Mouse (Mus musculus): ENCODE data around the gene Cyp8b1.

Cyp8b1 gene

GRCm38 (mm10) chr9:121916102-121916501 lies at the start of gene Cyp8b1:
Gene Cyp8b1 (minus strand): TSS chr9:121916305.
- DNase-seq (ENCODE audit: low spot score), result no peak

DNA sequence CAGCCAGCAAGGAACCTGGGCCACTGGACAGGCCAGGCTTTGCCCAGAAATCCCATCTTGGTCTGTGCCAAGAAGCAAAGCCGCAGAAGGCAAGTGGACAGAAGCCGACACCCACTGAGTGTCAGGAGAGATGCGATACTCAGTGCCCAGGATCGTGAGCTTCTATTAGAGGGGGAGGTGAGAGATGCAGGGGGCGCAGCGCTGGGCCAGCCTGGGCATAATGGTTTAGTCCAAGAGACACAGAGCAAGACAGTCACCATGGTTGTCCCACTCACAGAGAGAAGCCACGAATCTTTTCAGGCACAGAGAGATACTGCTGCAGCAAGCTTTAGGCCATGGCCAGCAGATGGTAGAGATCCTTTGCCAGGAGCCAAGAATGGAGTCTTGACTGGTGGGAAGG lies 48.8 kb upstream of the Cyp8b1 start:
- DNase-seq (ENCODE audit: low spot score), result no peak

DNA sequence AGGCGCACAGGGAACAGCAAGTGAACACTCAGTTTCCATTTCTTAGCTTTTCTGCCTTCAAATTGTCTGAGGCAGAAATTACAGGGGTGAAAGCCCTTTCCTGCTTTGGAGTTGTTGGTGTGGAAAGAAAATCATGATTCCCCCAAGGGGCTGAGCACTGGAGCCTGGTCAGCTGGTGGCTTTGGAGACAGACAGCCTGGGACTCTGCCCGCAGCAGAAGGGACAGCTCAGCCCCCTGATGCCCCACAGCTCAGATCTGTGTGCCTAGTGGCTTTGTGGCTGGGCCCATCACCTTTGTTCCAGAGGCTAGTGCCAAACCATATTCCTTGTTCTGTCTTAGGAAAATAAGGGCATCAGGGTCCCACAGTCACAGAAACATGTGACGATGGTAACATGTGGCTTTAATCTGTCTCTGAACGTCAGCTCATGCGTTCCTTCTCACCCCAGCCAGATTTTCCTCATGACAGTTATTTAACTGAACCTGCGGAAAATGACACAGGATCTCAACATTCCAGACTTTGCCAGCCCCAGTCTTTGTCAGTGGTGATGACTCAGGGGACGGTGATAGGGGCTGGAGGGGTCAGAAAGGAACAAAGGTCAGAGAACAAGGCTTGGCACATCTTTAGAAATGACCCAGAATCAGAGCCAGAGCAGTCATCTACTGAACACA lies 44.0 kb upstream of the Cyp8b1 start:
- DNase-seq (ENCODE audit: low spot score), result no peak

- DNase-seq (ENCODE audit: low spot score), result no peak
Measured at GRCm38 (mm10) chr9:121952596-121952995, 36.5 kb upstream of the Cyp8b1 start.

DNA sequence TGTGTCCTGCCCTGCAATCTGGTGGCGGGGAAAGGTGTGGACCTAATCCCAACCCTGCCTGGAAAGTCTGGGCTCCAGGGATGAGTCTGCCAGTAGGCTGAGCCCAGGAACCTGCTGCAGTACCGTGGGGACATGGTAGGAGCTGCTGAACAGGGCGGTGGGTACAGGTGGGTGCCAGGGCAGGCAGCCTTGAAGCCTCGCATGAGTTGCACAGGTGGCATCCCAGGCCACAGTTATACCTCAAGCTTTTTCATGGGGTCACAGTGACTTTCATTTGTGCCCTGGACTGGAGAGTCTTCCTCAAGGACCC lies 35.0 kb upstream of the Cyp8b1 start:
- DNase-seq (ENCODE audit: low spot score), result no peak

DNA sequence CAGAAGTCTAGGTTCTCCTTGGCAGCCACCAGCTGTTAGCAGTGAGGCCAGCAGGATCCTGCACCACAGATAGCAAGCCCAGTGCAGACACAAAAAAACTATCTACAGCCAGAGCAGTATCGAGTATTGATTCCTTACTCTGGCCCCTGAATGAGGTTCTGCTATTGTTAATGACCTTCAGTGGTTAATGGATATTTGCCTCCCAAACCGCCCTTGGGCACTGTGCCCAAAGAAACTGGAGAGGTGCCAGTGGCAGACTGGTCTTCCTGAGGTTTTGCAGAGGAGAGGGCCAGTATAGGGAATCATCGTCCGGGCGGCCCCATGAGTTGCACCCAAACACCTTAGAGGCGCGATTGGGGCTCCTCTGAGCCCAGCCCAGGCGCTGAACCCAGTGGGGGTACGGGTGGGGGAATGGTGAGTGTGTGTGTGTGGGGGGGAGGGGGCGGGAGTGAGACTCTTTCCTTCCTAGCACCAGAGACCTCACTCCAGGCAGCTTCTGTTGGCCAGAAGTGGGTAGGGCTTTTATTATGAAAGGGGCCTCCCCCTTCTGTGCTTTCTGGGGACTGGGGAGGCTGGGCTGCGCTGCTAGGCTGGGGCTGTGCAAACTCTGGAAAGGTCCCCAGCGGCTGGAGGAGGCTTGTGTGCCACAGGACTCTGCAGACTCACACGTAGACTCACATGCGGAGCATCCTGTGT lies 34.5 kb upstream of the Cyp8b1 start, which contains the start of gene Fam198a:
TSS of gene Fam198a (plus strand) at position 571 of the 696 bp plus-strand sequence.
- peak; percentile 74 for DNase-seq (ENCODE audit: low spot score)

DNA sequence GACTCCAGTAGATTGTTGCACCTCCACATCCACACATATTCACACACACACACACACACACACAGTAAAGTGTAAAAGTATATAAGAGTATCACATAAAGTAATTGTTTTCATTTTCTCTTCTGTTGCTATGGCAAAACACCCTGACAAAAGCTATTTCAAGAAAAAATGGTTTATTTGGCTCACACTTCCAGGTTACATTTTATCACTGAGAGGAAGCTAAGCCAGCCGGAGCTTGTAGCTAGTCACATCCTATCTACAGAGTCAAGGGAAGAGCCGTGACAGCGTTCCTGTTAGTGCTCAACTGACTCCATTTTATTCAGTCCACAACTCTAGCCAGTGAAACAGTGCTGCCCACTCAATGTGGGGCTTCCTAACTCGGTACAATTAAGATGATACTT lies 32.3 kb upstream of the Cyp8b1 start:
- no peak for DNase-seq (ENCODE audit: low spot score)

- no peak for DNase-seq (ENCODE audit: low spot score)
Measured at GRCm38 (mm10) chr9:121947784-121948183, 31.7 kb upstream of the Cyp8b1 start.

DNA sequence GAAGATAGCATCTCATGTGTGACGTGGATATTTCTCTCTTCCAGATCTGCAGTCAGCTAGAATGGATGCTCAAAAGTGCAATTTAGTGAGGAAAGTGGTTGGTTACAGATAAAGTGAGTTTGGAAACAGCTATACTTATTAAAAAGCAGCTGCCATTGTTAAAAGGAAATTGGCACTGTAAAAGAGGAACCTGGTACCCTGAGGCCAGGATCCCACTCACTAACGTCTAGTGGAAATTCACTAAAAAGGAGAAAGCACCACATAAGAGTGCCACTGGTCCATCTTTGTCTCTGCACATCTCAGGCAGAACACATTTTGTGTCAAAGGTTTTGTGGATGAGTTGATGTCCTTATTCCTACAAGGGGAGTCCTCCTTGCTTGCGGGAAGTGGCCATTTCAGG lies 27.5 kb upstream of the Cyp8b1 start:
- DNase-seq (ENCODE audit: low spot score), result no peak

DNA sequence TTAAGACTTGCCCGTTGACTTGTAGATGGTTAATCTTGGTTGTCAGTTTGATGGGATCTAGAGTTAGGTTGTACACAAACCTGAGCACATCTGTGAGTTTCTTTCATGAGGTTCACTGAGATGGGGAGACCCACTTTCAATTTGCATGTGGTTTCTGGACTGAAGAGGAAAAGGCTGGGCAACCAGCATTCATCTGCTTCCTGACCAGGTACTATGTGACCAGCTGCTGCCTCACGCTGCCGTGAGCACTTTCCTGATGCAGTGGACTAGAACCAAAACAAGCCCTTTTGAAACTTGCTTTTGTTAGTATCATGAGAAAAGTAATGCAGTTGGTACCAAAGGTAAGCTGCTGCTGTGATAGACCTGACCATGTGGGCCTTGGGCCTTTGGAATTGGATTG lies 26.9 kb upstream of the Cyp8b1 start:
- no peak for DNase-seq (ENCODE audit: low spot score)

DNA sequence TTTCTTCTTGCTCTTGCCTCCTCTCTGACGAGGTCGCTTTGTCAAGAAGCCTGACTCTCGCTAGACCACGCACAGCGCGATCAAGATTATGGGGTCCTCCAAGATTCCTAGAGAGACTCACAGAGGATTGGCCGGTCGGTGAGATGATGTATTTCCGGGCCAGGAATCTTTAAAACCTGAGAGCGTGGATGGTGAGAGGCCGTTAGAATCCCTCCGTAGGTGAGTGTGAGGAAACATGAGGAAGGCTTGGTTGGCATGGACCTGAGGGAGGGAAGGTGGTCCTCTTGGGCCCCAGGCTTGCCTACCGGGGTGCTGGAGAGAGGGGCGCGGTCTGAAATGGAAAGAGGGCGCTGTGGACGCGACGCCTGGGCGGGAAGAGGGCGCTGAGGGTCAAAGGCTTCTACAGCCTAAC lies 21.8 kb upstream of the Cyp8b1 start:
- DNase-seq (ENCODE audit: low spot score), result peak; percentile 44

- no peak for DNase-seq (ENCODE audit: low spot score)
Measured at GRCm38 (mm10) chr9:121937451-121937864, 21.4 kb upstream of the Cyp8b1 start.

GRCm38 (mm10) chr9:121936952-121937351 lies 20.8 kb upstream of the Cyp8b1 start:
- peak; percentile 68 for DNase-seq (ENCODE audit: low spot score)

- DNase-seq (ENCODE audit: low spot score), result no peak
Measured at GRCm38 (mm10) chr9:121934856-121935255, 18.8 kb upstream of the Cyp8b1 start.

GRCm38 (mm10) chr9:121928498-121928897 lies 12.4 kb upstream of the Cyp8b1 start:
- DNase-seq (ENCODE audit: low spot score), result no peak

DNA sequence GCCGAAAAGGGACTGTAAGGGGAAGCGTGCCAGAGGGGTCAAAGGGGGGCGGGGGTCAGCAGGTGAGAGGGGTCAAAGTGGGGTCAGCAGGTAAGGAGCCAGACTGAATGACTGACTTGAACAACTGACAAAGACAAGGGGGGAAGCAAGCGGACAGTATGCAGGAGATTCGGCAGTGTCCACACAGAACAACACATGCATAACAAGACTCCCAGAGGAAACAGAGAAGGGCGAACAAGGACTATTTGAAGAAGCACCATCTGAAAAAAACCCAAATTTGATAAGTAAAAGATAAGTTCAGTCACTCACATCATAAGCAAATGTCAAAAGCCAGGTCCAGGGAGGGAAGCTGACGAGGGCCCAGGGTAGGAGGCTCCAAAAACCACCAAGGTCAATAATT lies 11.6 kb upstream of the Cyp8b1 start:
- no peak for DNase-seq (ENCODE audit: low spot score)

- no peak for DNase-seq (ENCODE audit: low spot score)
Measured at GRCm38 (mm10) chr9:121926634-121927405, 10.7 kb upstream of the Cyp8b1 start.

DNA sequence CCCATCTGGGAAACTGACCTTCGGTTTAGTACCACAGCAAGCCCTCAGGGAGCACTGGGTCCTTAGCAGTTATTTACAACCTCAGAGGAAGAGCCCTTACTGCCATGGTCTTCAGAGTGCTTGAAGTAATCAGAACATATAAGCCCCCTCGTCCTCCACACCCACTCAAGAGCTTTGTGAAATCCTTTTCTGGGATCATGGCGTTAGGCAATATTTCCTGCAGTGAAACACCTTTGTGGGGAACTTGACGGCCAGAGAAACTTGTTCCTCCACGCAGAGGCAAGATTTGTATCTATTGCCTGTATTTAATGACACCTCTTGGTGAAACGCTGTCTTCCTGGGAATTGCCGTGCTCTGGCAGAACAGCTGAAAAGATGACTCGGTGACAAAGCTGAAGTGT lies 9.9 kb upstream of the Cyp8b1 start:
- no peak for DNase-seq (ENCODE audit: low spot score)

- DNase-seq (ENCODE audit: low spot score), result no peak
Measured at GRCm38 (mm10) chr9:121924901-121925560, 8.9 kb upstream of the Cyp8b1 start.

DNA sequence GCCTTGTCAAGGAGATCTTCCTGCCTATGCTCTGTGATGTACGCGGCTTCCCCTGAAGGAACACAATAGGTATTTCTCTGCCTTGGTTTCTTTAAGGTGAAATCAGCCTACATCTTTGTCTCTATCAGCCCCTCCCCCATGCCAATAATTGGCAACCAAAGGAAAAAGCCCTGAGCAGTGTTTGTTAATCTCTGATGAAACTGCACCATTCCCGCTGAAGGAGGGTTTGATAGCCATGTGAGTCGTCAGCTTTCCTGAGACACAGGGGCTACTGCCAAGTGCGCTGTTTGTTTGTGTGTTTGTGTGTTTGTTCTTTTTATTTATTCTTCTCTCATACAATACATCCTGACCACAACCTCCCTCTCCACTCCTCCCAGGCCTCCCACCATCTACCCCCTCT lies 7.8 kb upstream of the Cyp8b1 start:
- DNase-seq (ENCODE audit: low spot score), result no peak

GRCm38 (mm10) chr9:121923443-121923842 lies 7.3 kb upstream of the Cyp8b1 start:
- no peak for DNase-seq (ENCODE audit: low spot score)

- DNase-seq (ENCODE audit: low spot score), result no peak
Measured at GRCm38 (mm10) chr9:121919027-121919501, 3.0 kb upstream of the Cyp8b1 start.
